Mouse (Mus musculus) layer of hippocampus, postnatal 25 days (tissue): ENCODE measurements around the gene Ulk4. TPM values are rescaled to one million over a fixed set of nuclear protein-coding genes. Genes with fewer than 3 reads are reported as not detected.
"Not testable (repeated sequence)": the region's sequence is repeated elsewhere in the genome, so short reads cannot be mapped to it uniquely, and the experiment has no call there.

Experiments
- DNase-seq, 2 experiments: peaks; one replicate each; pipeline ENCODE4 v3.0.0; 2022; ENCODE audit warnings: mixed read lengths in 2 of 2, low spot score in 1 of 2; ENCODE audit errors: extremely low spot score in 1 of 2
- total RNA-seq, 2 experiments: library from RNA; stranded (reverse); gene quantifications; 2 replicates each; pipeline ENCODE4 v1.2.3; 2021

Ulk4 gene
- total RNA-seq, 2 experiments from 2014 or later = 7.4 to 8.6 TPM

GRCm38 (mm10) chr9:121257106-121257505 is 19.9 kb downstream of the Ulk4 start:
- DNase-seq = no peak

- no peak for DNase-seq
Observed at GRCm38 (mm10) chr9:121254761-121255160, 22.2 kb downstream of the Ulk4 start.

GRCm38 (mm10) chr9:121253983-121254382 is 23.0 kb downstream of the Ulk4 start:
- DNase-seq = no peak

- DNase-seq = no peak
Observed at GRCm38 (mm10) chr9:121250854-121251253, 26.1 kb downstream of the Ulk4 start.

GRCm38 (mm10) chr9:121249805-121250204 is 27.2 kb downstream of the Ulk4 start:
- DNase-seq = no peak

- DNase-seq = peak; percentile 71 to 97
Observed at GRCm38 (mm10) chr9:121247956-121248775, 28.8 kb downstream of the Ulk4 start.

- no peak for DNase-seq
Observed at GRCm38 (mm10) chr9:121247047-121247446, 29.9 kb downstream of the Ulk4 start.

- DNase-seq = no peak
Observed at GRCm38 (mm10) chr9:121242331-121242730, 34.7 kb downstream of the Ulk4 start.

DNA sequence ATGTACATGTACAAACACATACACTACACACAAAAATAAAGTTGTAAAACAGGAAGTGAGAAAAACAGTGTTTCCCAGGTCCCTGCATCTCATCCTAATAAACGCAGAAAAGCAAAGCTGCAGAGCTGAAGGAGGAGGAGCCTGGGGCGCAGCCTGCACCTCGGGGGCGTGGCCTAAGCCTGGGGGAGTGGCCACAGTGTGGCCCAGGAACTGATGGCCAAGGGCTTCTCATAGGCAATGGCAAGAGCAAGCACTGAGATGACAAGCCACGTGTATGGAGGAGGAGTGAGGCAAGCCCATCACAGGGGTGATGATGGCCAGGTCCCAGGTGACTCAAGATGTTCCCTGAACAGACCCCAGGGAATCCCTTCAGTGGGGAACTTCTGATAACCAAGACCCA is 35.2 kb downstream of the Ulk4 start:
- DNase-seq = no peak

GRCm38 (mm10) chr9:121241366-121241765 is 35.6 kb downstream of the Ulk4 start:
- no peak for DNase-seq

DNA sequence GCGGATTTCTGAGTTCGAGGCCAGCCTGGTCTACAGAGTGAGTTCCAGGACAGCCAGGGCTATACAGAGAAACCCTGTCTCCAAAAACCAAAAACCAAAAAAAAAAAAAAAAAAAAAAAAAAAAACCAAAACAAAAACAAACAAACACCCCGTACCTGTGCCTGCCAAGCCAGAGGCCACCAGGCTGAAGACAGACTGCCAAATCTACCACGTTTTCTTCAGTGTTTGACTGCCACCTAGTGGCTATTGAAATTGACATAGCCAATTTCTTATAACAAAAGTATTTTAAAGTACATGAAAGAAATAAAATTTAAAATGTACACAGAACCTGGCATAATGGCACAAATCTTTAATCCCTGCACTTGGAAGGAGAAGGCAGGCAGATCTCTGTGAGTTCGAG is 36.8 kb downstream of the Ulk4 start:
- DNase-seq = not testable (repeated sequence)

DNA sequence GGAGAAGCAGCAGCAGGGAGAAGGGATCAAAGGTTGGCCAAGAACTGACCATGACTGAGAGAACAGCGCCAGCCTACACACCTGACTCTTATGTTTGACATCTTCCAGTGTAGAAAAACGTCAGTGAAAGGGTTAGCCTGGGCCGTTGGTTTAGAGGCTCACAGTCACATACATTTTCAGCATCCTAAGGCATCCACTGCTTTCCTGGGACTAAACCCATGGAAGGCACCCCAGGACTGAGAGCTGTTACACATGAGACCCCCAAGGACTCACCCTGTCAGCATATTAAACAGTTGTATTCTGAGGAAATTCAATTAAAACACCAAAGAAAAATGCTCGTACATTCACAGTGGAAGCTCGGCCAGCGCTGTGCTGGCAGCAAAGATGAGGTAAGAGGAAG is 37.4 kb downstream of the Ulk4 start:
- DNase-seq = no peak

GRCm38 (mm10) chr9:121218636-121219035 is 58.4 kb downstream of the Ulk4 start:
- DNase-seq = no peak

- no peak for DNase-seq
Observed at GRCm38 (mm10) chr9:121218230-121218629, 58.8 kb downstream of the Ulk4 start.

DNA sequence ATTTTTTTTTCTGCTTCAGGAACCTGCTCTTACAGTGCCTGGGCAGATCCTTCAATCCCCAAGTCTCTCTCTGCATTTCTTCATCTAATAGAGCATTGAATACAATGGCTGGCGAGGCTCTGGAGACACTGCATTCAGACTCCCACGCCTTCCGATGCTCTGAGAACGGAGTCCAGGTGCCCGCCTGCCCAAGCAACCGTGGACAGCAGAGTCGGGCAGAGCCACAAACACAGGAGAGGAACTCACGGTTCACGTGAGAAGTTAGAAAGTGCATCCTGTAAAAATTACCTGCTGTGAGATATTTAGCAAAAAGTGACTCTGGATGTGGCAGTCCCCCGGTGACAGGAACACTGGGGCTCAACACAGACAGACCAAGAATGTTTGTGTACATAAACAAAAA is 59.3 kb downstream of the Ulk4 start:
- no peak for DNase-seq

DNA sequence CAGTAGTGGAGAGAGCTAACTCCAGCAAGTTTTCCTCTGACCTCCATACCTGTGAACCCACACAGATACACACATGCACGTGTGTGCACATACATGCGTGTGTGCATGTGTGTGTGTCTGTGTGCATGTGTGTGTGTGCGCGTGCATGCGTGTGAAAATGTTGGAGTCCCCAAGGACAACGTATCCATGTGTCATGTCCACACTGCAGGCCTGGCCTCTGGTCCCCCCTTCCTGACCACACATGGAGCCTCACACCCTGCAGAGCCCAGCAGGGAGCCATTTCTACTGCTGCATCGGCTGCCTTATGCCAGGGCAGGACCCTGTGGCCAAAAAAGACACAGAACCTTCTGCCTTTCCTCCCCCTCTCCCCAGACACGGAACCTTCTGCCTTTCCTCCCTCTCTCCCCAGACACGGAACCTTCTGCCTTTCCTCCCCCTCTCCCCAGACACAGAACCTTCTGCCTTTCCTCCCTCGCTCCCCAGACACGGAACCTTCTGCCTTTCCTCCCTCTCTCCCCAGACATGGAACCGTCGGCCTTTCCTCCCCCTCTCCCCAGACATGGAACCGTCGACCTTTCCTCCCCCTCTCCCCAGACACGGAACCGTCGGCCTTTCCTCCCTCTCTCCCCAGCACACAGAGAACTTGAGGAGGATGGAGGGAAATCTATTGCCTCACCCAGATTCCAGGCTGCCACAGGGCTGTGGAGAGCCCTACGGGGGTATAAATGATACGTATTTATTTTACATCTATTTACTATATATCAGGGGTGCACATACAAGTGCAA is 60.3 kb downstream of the Ulk4 start:
- no peak for DNase-seq

DNA sequence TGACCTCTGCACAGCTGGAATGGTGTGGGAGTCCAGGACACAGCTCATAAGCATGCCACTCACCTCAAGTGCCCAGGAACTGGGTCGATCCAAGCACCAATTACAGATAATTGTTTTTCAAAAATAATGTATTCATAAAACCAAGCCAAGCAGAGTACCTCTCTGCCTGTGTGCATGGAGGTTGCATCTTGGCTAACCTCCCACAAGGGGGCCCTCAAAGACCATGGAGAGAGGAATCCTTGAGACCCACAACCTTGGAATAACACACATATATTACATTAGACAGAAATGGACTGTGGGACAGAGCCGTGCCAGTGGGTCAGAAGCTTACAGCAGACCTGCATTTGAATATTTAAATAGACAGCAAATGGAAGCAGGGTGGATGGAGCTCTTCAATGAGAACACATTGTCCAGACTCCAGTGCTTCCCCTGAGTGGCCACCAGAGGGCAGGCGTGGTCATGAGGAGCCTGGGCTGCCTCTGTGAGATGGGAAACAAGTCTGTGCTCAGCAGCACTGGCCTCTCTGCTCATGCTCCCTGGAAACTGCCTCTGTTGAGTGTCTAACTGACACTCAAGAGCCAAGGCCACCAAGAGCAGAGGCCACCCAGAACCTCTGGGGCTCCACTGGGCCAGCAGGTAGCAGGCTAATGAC is 61.5 kb downstream of the Ulk4 start:
- peak; percentile 43 to 73 for DNase-seq

- no peak for DNase-seq
Observed at GRCm38 (mm10) chr9:121212322-121212721, 64.7 kb downstream of the Ulk4 start.

DNA sequence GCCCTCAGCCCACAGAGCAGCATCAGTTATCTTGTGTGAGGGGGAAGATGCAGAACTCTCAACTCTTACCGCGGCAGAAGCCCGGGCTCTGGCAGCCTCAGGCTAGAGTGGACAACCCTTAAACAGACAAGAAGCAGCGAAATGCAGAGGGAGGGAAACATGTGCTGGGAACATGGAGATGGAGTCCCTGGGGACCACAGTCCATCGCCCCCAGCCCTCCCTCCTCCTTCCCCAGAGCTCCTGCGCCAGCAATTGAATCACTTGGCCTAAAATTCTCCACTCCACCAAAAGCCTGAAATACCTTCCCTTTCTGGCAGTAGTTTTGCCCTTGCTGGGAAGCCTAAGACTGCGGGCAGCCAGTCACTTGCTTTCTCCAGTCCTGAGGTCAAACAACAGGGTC is 72.0 kb downstream of the Ulk4 start:
- DNase-seq = no peak

- no peak for DNase-seq
Observed at GRCm38 (mm10) chr9:121204149-121204800, 72.7 kb downstream of the Ulk4 start.

DNA sequence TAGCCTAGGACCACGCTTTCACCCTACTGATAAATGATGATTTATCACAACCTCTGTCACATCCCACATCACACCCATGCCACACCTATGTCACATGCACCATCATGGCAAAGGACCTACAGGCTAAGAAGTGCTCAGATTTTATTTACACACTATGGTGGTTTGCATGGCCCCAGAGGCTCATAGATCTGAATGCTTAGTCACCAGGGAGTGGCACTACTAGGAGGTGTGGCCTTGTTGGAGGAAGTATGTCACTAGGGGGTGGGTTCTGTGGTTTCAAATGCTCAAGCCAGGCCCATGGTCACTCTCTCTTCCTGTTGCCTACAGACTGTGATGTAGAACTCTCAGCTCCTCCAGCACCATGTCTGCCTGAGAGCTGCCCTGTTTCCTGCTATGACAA is 73.3 kb downstream of the Ulk4 start:
- no peak for DNase-seq
